Mouse (Mus musculus) urinary bladder, adult 18-20 months (tissue): ENCODE measurements around the gene Map3k14.

Experiments
- DNase-seq, 2 experiments: peaks; one replicate each; pipeline ENCODE4 v3.0.0; 2022; ENCODE audit warnings: low spot score in 2 of 2, mixed read lengths in 2 of 2

Gene Map3k14

DNA sequence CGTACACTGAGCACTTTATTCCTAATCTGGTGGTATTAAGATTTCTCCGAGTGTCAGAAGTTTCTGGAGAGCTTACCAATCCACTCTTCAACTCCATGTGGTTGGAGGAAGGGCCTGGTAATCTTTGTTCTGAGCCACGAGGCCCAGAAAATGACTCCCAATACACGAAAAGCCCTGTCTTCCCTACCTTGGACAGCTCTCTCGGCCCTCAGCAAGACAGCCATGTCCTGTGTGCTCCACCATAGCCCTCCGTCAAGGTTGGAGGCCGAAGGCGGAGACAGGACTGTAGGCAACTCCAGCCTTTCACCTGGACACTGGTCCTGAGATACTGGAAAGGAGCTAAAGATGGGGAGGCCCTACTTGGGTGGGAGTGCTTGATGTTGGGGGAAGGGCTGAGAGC, 57.0 kb downstream of the Map3k14 start:
- DNase-seq, result no peak

DNA sequence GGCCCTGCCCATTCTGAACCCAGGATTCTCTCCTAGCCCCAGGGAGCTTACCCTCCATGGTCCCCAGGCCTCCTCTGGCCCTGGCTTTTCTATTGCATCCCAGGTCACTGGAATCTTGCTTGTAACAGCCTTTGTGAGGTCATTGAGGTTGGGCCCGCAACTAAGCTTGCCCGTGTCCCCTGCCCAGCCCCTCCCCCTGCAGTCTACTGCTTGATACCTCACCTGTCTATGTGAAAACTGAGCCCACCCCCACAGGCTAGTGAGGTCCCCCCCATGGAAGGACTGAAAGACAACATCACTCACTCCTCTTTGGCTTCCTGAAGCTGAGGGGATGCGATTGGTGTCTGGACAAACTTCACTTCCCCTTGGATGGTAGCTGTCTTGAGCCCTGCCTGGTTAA, 58.8 kb downstream of the Map3k14 start, which contains the start of gene 1700023F06Rik:
1700023F06Rik (minus strand) TSS at position 101 of the 400 bp plus-strand sequence.
- DNase-seq, result no peak

DNA sequence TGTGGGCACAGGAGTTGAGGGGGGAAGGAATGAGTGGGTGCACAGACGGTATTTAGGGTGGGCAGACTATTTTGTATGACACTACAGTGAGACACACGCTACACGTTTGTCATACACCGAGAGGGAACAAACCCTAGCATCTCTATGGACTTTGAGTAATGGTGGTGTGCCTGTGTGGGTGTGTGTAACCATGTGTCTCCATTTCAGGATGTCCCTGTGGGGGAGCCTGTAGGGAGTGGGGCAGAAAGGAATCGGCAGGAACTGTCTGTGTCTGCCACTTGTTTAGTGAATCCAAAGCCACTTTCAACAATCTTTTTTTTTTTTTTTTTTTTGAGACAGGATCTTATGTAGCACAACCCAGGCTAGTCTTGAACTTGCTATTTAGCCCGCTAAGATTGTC, 61.1 kb downstream of the Map3k14 start:
- DNase-seq, result no peak

DNA sequence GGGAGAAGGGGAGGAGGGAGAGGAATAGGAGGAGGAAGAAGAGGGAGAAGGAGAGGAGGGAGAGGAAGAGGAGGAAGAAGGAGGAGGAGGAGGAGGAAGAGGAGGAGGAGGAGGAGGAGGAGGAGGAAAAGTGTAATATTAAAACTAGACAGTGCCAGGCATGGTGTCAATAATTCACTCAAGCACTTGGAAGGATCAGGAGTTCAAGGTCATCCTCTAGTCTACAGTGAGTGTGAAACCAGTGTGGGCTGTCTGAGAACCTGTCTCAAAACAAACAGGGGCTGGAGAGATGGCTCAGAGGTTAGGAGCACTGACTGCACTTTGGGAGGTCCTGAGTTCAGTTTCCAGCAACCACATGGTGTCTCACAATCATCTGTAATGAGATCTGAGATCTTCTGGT, 64.9 kb downstream of the Map3k14 start:
- no peak for DNase-seq

DNA sequence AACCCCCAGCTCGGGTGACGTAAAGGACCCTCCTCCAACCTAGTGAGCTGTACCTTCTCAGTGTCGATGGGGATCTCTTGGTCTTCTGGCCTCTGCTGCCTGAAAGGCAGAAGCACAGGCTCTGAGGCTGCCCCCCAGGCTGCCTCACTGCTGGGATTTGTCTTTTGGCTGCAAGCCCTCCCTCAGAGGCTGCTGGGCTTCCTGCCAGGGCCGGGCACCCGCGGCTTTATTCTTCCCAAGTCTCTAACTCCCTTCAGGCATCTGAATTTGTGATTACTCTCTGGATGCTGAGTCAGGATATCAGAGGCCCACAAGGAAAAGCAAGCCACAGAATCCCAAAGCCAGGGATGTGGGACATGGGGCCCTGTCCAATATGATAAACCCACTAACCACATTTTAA, 65.6 kb downstream of the Map3k14 start:
- no peak for DNase-seq

DNA sequence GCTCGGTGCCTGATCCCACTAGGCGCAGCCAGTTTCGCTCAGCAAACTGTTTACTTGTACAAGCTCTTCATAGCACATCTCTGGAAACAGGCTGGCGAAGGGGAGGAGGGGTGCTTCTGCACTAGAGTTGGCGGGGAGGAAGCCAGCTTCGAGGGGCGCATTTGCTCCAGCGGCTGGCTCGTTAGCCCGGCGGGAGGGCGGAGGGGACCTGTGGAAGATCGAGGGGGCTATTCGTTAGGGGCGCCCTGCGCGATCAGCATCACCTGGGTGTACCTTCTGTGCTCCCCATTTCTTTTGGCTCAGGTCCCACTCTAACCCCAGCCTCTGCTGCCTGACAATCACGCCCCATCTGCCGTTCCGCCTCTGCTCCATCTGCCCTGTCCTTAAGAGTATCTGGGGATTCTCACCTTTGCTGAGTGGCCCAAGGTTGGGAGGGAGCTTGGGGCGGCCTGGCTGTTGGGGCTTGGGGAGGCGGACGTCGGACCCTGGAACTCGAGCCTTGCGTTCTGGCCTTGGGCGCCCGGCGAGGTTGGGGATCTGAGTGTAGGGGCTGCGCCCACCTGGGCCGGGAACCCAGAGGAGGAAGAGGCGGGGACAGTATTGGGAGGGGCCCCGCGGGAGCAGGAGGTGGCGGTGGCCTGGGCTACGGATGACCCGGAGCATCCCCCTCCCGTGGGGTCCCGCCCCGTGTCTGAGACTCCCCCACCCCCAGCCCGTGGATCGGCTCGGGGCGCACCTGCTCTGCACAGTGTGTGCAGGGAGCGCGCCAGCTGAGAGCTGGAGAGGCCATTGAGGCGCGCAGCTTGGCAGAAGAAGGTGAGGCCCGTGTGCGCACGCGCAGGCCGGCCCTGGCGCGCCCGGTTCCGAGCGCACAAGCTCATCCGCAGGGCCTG, 68.1 kb downstream of the Map3k14 start:
- DNase-seq, result peak in 1 of 2 experiments; percentile 35

DNA sequence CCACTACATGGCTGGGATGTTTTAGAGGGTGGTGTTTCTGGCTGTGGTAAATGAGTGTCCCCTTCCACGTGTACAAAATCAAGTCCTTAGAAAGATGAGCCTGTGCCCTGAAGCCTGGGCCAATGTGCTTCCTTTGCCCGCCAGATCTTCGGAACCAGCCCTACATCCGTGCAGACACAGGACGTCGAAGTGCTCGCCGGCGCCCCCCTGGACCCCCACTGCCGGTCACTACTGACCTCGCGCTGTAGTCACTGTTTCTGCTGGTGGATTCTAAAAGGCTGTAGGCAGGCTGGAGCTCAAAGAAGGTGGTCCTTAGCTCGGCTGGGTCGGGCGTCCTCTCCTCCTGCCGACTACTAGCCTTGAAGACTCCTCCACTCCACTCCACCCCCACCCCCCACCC, 68.9 kb downstream of the Map3k14 start:
- DNase-seq, result no peak

DNA sequence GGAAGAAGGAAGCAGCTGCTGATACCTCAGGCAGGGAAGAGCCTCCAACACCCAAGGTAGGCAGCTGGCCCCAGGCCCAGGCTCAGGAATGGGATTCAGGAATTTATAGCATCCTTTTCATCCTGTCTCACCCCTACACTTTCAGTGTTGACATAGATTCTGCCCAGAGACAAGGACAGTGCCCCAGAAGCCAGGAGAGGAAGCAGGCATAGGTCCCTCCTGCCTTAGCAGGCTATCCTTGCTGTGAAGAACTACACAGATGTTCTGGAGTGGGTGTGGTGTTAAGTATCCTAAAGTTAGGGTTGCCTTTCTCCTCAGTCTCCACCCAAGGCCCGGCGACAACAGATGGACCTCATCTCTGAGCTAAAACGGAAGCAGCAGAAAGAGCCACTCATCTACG, 69.9 kb downstream of the Map3k14 start:
- no peak for DNase-seq

DNA sequence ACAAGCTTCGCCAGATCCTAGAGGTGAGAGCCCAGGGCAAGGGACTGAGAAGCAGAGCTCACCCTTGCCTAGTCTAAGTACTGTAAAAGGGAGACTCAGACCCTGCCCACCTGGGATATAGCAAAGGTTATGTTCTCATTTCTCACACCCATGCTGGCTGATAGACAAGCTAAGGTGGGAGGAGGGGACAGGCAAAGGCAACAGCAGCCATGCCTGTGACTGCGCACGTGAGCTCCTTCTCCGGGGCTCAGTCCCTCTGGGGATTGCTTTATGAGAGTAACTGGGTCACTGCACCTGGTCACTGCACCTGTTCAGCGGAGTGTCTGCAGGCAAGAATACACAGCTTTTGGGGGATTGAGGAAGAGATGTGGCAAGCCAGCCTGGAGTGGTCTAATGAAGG, 71.6 kb downstream of the Map3k14 start:
- no peak for DNase-seq

DNA sequence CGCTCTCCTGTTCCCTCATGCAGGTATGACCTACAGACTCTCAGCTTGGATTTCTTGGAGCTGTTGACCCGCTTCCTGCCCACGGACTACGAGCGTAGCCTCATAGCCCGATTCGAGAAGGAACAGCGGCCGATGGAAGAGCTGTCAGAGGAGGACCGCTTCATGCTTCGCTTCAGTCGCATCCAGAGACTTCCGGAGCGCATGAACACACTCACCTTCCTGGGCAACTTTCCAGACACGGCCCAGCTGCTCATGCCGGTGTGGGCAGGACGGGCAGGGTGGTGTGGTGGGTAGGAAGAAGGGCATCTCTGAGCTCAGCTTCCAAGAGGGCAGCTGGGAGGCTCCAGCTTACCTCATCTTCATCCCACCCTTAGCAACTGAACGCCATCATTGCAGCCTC, 72.0 kb downstream of the Map3k14 start:
- no peak for DNase-seq

DNA sequence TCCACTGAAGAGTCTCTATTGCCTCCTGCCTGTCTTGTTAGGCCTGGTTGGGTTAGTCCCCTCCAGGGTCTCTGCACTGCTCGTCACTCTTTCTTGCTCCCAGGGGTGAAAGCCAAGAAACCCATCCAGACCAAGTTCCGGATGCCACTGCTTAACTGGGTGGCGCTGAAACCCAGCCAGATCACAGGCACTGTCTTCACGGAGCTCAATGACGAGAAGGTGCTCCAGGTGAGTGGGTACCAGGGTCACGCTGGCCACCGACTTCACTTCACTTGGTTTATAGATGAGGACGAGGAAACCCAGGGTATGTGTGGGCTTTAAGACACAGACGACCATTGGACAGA, 73.5 kb downstream of the Map3k14 start:
- no peak for DNase-seq

DNA sequence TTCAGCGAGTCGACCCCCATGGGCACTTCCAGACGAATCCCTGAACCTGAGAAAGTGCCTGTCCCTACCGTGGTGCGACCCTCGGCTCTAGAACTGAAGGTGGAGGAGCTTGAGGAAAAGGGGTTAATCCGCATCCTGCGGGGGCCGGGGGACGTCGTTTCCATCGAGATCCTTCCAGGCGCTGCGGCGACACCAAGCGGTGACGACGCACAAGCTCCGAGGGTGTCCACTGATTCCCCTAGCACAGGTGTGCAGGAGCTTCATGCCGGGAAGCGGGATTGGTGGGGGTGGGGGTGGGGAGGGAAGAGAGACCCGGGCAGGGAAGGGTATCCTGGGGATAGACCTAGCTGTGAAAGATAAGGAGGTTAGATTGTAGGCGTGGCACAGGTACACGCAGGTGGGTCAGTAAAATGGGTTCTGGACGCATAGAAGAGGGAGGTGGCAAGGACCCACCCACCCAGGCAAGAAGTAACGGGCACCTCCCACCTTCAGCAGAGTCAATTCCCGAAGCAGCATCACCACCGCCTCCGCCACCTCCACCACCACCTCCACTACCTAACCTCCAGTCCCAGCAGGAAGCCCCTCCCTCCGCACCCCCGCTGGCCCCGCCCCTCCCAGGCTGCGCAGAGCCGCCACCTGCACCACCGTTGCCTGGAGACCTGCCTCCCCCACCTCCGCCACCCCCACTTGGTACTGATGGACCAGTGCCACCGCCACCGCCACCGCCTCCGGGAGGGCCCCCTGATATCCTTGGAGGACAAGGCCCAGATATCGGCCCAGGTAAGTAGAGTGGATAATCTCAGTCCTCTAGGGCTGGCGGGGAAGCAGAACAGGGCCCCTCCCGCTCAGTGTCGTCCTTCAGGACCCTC, 74.1 kb downstream of the Map3k14 start:
- no peak for DNase-seq

DNA sequence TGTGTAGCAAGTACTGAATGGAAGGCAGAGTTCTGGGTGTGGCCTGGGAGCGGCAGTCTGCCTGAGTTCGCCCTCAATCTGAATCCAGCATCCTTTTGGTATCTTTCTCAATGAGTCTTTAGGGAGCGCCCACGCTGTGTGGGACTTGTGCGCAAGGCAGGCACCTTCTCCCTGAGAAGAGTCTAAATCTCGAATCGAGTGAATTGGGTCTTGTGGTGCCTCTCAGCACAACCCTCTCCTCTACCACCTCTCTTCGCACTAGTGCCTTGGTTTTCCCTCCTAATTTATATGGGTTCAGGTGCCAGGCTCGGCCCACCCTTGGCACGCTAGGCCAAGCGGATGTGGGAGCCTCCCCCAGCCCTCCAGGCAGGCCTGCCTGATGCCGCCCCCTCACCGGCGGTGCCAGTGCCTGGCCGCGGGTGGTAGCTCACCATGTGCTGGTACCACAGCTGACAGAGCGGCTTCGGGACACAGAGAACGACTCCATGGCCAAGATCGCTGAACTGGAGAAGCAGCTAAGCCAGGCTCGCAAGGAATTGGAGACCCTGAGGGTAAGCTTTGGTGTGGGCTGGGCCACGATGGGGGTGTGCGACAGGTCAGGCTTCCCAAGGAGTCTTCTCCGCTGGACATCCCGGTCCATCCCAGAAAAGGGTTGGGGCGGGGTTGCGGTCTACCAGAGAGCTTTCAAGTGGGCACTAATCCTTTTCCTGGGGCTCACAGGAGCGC, 74.9 kb downstream of the Map3k14 start:
- DNase-seq, result no peak

DNA sequence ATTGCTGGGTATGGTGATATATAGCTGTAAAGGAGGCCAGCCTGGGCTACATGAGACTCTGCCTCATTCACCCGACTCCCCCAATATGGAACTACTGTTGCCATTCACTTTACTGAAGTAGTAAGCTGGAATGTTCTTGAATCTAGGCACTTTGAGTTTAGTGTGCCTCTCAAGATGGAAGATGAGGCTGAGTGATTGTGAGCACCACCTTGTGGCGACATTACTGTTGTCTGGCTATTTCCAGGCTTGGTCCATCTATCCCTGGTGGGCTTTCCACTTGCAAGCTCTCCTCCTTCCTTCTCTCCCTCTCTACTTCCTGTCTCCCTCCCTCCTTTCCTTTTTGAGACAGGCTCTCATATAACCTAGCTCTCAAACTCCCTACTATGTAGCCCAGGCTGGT, 82.4 kb downstream of the Map3k14 start:
- DNase-seq, result no peak

DNA sequence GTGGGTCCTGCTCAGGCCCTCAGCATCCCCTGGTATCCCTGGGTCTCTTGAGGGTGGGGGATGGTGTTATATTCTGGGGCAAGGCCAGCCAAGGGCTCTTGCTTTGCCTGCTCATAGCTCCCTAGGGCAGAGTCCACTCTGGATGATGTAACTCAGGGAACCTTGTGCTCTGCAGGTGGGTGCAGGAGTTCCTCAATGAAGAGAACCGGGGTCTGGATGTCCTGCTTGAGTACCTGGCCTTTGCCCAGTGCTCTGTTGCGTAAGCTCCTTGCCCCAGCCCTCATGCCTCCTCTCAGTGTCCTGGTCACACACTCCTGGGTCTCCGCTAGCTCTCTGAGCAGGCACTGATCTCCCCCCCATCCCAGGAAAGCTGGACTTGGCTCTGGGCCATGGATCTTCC, 85.4 kb downstream of the Map3k14 start:
- DNase-seq, result no peak

DNA sequence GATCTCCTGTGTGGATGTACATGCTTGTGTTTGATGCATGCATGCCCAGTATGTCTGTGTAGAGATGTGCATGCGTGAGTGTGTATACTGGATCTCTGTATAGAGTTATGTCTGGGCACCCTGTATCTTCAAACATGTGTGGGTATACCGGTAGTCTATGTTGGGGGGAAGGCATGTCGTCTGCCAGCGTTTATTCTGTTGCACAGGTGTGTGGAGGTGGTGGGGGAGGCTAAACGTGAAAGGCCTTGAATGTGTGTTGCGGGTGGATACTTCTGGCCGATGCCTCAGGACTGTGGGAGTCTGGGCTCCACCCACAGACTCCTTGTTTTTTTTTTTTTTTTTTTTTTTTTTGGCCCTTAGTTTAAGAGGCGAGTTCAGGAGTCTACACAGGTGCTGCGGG, 85.9 kb downstream of the Map3k14 start:
- DNase-seq, result no peak

DNA sequence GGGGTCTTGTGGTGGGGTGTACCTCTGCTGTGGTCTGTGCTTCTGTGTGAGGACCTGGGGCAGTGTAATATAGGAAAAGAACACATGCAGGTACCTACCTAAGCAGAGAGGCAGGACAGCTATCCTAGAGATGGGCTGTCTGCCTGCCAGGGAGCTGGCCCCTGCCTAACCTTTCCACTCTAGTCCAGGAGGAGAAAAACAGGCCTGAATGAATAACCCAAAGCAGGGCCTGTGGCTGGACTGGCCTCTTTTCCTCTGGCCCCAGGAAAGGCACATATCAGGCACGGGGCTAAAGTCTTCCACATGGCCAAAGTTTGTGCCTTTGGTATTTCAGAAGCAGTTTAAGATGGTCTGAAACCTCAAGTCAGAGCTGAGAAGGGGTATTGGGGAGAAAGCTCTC, 86.8 kb downstream of the Map3k14 start:
- no peak for DNase-seq

DNA sequence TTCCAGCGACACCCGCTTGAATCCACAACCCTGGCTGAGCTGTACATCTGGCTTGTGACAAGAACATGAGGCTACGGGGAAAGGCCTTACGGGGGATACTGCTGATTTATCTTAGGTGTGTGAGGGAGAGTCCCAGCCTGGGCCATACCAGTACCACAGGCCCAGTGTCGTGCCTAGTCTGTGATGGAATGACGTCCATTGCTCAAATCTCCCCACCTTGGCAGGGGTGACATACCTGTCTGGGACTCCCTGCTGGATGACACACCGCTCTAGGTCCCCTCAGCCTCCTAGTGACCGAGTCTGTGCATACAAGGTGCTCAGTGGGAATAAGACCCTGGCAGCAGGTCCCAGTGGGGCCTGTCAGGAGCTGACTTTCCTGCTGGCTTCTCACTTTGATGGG, 88.5 kb downstream of the Map3k14 start:
- DNase-seq, result no peak

DNA sequence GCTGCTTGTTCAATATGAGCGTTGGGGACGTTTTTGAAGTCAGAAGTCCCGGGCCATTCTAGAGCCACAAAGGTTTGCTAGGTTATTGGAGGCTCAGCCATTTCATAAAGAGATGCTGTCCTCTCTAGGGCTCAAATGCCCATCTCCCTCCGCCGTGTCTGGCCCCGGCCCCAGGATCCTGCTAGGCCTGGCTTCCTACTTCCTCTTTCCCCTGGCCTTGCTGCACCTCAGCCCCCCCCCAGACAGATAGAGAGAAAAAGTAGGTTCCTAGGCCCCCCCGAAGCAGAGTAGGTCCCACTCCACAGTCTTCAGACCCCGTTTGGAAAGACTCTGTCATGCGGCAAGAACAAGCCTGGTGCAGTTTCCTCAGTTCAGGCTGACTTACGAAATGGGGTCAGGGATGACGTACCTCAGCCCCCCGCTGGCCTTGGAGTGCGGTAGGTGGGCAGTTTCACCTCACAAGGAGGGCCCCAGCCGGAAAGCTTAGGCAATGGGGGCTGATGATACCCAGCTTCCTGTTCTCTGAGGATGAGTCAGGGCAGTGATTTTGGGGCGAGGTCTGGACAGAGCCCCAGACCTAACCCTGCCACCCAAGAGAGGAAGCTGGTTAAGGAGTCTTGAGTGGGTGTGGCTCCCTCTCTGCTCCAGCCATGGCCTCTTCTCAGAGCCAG, 89.3 kb downstream of the Map3k14 start:
- DNase-seq, result no peak

DNA sequence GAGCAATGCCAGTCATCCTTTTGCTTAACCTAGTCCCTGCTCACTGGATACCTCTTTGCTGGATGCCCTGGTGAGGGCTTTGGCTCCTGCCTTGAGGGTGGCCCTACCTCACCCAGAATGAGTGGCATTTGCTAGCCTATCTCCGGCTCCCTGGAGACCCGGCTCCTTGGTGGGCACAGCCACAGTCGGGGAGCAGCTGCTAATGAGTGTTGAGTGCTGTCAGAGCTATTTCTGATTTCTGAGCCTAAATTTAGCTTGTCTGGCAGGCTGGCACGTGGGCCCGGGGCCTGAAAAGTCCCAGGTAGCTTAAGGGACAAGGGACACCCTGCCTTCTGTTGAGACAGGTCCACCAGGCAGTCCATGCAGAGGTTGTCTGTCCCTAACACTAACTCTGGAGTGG, 90.1 kb downstream of the Map3k14 start:
- no peak for DNase-seq

DNA sequence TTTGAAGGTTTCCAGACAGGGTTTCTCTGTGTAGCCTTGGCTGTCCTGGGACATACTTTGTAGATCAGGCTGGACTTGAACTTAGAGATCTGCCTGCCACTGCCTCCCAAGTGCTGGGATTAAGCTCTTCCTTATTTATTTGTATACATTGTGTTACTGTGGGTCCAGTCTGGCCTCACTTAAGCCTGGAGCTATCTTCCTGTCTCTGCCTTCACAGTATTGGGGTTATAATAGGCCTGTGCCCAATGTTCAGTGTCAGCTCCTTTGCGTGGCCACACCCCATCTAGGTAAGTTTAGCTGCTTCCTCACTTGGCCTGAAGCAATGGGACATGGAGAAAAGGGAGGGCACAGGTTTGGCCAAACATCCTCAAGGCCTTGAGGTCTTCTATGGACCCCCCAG, 90.8 kb downstream of the Map3k14 start:
- no peak for DNase-seq
